Mouse (Mus musculus): ENCODE data around the gene Gm20683. TPM values are rescaled to one million over a fixed set of nuclear protein-coding genes. Genes with fewer than 3 reads are reported as not detected.

The Gm20683 gene
- polyA plus RNA-seq, 1 experiment from 2014 or later = 8.1 TPM

DNA sequence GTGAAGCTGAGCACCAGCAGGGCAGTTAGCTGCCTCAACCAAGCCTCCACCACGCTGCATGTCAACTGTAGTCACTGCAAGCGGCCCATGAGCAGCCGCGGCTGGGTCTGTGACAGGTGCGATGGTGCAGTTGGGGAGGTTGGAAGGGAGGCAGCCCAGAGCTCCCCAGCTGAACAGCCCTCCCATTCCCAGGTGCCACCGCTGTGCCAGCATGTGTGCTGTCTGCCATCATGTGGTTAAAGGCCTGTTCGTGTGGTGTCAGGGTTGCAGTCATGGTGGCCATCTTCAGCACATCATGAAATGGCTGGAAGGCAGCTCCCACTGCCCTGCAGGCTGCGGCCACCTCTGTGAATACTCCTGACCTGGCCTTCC lies 13.4 kb downstream of the Gm20683 start:
- H3K4me1 ChIP-seq (replicated peaks) = peaks cover 82% of the 10 kb centered on the region
- WGBS = 84% methylated on average over 8 of the region's 8 CpGs
- H3K9ac ChIP-seq = peak overlapping the region; percentile 89
- peak overlapping the region; percentile 67 for H3K4me3 ChIP-seq
- H3K27ac ChIP-seq = peak overlapping the region; percentile 95
- no peaks in the 10 kb centered on the region for H3K9me3 ChIP-seq
- ATAC-seq (ENCODE audit: low FRiP score) = no peak
- no peaks in the 10 kb centered on the region for H3K27me3 ChIP-seq
- H3K36me3 ChIP-seq = peaks cover 51% of the 10 kb centered on the region
- peak overlapping the region; percentile 92 for H3K4me2 ChIP-seq

- Histone ChIP-seq H3K9me3 (no peaks in the 10 kb centered on the region), H3K9ac (peak overlapping the region; percentile 89), H3K4me1 (replicated peaks) (peaks cover 85% of the 10 kb centered on the region), H3K4me2 (peak overlapping the region; percentile 92; the same call in 1 of the 2 replicates), H3K27ac (no peak overlapping the region; the same call in 1 of the 2 replicates), H3K4me3 (no peak overlapping the region), H3K27me3 (no peaks in the 10 kb centered on the region), H3K36me3 (peaks cover 51% of the 10 kb centered on the region)
- ATAC-seq (ENCODE audit: low FRiP score) = no peak
- 87% methylated on average over 22 of the region's 22 CpGs for WGBS
These were observed 13.9 kb downstream of the Gm20683 start for GRCm38 (mm10) chr17:25827546-25828222.

GRCm38 (mm10) chr17:25827011-25827410 lies 14.6 kb downstream of the Gm20683 start:
- ATAC-seq (ENCODE audit: low FRiP score) = no peak
- no peak overlapping the region for H3K4me2 ChIP-seq
- peaks cover 51% of the 10 kb centered on the region for H3K36me3 ChIP-seq

DNA sequence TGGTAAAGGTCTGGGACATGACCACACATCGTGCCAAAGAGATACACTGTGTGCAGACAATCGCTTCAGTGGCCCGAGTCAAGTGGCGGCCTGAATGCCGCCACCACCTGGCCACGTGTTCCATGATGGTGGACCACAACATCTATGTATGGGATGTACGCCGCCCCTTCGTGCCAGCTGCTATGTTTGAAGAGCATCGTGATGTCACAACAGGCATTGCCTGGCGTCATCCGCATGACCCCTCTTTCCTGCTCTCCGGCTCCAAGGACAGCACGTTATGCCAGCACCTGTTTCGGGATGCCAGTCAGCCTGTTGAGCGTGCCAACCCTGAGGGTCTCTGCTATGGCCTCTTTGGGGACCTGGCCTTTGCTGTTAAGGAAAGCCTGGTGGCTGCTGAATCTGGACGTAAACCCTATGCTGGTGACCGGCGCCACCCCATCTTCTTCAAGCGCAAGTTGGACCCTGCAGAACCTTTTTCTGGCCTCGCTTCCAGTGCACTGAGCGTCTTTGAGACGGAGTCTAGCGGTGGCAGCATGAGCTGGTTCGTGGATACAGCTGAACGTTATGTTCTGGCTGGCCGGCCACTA lies 15.5 kb downstream of the Gm20683 start:
- peaks cover 44% of the 10 kb centered on the region for H3K36me3 ChIP-seq
- H3K9ac ChIP-seq = 0 out of 2 replicates have a peak overlapping the region, but pooled peaks have one; percentile 8
- no peak overlapping the region for H3K4me3 ChIP-seq
- no peaks in the 10 kb centered on the region for H3K9me3 ChIP-seq
- H3K27me3 ChIP-seq = no peaks in the 10 kb centered on the region
- no peak overlapping the region for H3K27ac ChIP-seq
- H3K4me2 ChIP-seq = no peak overlapping the region
- peaks cover 73% of the 10 kb centered on the region for H3K4me1 ChIP-seq (replicated peaks)
- no peak for ATAC-seq (ENCODE audit: low FRiP score)
- 96% methylated on average over 27 of the region's 27 CpGs for WGBS

More at GRCm38 (mm10) chr17:25827011-25827410, 14.6 kb downstream of the Gm20683 start:
- peaks cover 82% of the 10 kb centered on the region for H3K4me1 ChIP-seq (replicated peaks)
- H3K9me3 ChIP-seq = no peaks in the 10 kb centered on the region
- H3K9ac ChIP-seq = 0 out of 2 replicates have a peak overlapping the region, but pooled peaks have one; percentile 13
- no peak overlapping the region for H3K27ac ChIP-seq
- H3K27me3 ChIP-seq = no peaks in the 10 kb centered on the region
- WGBS = 97% methylated on average over 13 of the region's 13 CpGs
- H3K4me3 ChIP-seq = no peak overlapping the region

- H3K27me3 ChIP-seq = peaks cover 2% of the 10 kb centered on the region; the same call in 1 of the 2 replicates
- peak overlapping the region; percentile 92; the same call in 1 of the 2 replicates for H3K4me2 ChIP-seq
- H3K4me3 ChIP-seq = no peak overlapping the region
- WGBS = 90% methylated on average over 6 of the region's 6 CpGs
- H3K9me3 ChIP-seq = no peaks in the 10 kb centered on the region
- 0 out of 2 replicates have a peak overlapping the region, but pooled peaks have one; percentile 8 for H3K9ac ChIP-seq
- peaks cover 38% of the 10 kb centered on the region for H3K36me3 ChIP-seq
- no peak overlapping the region for H3K27ac ChIP-seq
- H3K4me1 ChIP-seq (replicated peaks) = peaks cover 66% of the 10 kb centered on the region
- ATAC-seq (ENCODE audit: low FRiP score) = no peak
These were observed 16.3 kb downstream of the Gm20683 start for GRCm38 (mm10) chr17:25825311-25825710.

DNA sequence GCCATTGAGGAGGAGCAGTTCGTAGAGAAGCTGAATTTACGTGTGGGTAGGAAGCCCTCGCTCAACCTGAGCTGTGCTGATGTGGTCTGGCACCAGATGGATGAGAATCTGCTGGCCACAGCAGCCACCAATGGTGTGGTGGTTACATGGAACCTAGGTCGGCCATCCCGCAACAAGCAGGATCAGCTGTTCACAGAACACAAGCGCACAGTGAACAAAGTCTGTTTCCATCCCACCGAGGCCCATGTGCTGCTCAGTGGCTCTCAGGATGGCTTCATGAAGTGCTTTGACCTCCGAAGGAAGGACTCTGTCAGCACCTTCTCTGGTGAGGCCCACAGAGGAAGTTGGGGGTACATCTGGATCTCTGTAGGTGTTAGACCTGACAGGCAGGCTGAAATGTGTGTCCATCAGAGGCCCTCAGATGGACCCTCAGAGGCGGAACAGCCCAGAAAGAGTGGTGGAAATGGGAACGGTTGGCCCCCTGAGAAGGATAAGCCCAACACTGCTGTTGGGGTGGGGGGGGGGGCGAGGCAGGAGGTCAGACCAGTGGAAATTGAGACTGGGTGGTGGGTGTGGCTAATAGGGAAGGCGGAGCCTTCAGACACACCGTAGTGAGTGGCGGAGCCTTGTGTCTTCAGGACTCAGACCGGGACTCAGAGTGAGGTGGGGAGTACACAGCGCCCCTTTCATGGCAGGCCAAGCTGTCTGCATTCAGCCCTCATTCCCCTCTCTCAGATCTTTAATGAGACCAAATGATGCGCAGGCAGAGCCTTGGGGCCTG lies 17.0 kb downstream of the Gm20683 start:
- 76% methylated on average over 17 of the region's 17 CpGs for WGBS
- Histone ChIP-seq H3K27me3 (peaks cover 9% of the 10 kb centered on the region), H3K4me3 (peak overlapping the region; percentile 61), H3K27ac (no peak overlapping the region), H3K9me3 (no peaks in the 10 kb centered on the region), H3K4me2 (peak overlapping the region; percentile 92), H3K4me1 (replicated peaks) (peaks cover 58% of the 10 kb centered on the region), H3K36me3 (peaks cover 38% of the 10 kb centered on the region), H3K9ac (peak overlapping the region; percentile 87)
- no peak for ATAC-seq (ENCODE audit: low FRiP score)

DNA sequence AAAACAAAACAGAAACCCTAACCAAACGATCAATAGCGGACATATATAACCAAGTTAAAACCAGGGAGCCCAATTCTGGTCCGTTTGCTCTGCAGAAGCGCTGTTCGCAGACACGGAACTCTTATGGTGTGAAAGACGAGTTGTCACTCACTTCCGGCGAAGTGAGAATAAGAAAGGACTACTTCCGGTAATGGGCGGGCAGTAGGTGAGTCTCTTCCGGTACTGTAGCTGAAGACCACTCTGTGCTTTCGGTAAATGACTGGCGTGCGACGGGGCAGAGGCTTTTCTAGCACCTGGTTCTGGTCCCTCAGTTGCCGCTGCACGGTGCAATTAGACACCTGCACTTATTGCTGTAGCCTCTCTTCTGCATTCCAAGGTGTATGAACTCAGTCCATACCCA lies 18.1 kb downstream of the Gm20683 start, which contains the start of gene Wdr24:
Wdr24 (plus strand) TSS at position 176 of the 400 bp plus-strand sequence.
- peak; percentile 56; the same call in 1 of the 2 replicates for ATAC-seq (ENCODE audit: low FRiP score)
- peak within 1 kb of the TSS; percentile 66 for H3K27ac ChIP-seq

DNA sequence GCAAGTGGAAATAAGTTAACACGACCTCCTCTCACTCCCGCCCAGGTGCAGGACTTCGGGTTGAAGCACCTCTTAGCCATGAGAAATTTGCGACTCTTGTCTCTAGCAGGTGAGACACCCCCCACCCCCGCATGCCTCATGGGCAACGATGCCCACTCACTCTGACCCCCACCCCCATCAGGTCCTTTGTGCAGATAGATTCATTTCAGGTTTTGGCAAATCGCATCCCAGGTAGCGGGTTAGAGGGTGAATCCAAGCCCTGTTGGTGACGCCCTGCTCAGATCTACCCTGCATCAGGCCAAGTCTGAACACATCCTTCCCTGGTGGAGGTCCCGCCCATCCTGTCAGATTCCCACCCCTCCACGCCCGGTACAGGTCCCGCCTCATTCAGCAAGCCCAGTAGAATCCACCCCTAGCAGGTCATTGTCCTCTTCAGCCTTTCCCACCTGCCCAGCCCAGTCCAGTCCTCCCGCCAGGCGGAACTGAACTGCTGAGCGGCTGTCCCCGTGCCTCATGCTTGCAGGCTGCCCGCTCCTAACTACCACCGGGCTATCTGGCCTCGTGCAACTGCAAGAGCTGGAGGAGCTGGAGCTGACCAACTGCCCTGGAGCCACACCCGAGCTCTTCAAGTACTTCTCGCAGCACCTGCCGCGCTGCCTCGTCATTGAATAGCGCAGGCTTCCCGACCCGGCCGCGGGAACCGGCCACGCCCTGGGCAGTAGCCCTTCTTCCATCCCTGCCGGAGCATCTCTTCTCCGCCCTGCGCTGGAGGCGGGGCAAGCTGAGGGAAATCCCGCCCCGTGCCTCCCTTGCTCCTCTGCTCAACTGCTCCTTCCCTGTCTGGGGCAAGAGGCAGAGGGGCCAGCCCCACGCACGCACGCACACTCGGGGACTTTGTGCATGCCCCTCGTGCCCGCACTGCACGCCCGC lies 22.4 kb downstream of the Gm20683 start:
- no peak overlapping the region for H3K27ac ChIP-seq
- H3K4me2 ChIP-seq = no peak overlapping the region
- 9% methylated on average over 46 of the region's 46 CpGs for WGBS

More for the DNA sequence above, 18.1 kb downstream of the Gm20683 start, which contains the start of gene Wdr24:
- Histone ChIP-seq H3K27me3 (peaks cover 20% of the 10 kb centered on the region), H3K9me3 (no peaks in the 10 kb centered on the region), H3K36me3 (peaks cover 48% of the 10 kb centered on the region), H3K9ac (peak within 1 kb of the TSS; percentile 87), H3K4me2 (peak within 1 kb of the TSS; percentile 92), H3K4me3 (peak within 1 kb of the TSS; percentile 61), H3K4me1 (replicated peaks) (peaks cover 55% of the 10 kb centered on the region)
- WGBS = under 1% methylated on average over 18 of the region's 18 CpGs

GRCm38 (mm10) chr17:25817662-25818061 lies 23.9 kb downstream of the Gm20683 start:
- H3K36me3 ChIP-seq = peaks cover 44% of the 10 kb centered on the region
- H3K4me1 ChIP-seq (replicated peaks) = peaks cover 16% of the 10 kb centered on the region
- no peak overlapping the region for H3K4me2 ChIP-seq
- H3K9ac ChIP-seq = no peak overlapping the region
- no peak overlapping the region for H3K4me3 ChIP-seq
- 86% methylated on average over 11 of the region's 11 CpGs for WGBS
- ATAC-seq (ENCODE audit: low FRiP score) = no peak
- H3K27me3 ChIP-seq = peaks cover 39% of the 10 kb centered on the region
- H3K27ac ChIP-seq = no peak overlapping the region
- H3K9me3 ChIP-seq = no peaks in the 10 kb centered on the region

More for the DNA sequence above, 22.4 kb downstream of the Gm20683 start:
- Histone ChIP-seq H3K4me3 (no peak overlapping the region), H3K27me3 (peaks cover 36% of the 10 kb centered on the region), H3K9me3 (no peaks in the 10 kb centered on the region), H3K36me3 (peaks cover 44% of the 10 kb centered on the region), H3K4me1 (replicated peaks) (peaks cover 12% of the 10 kb centered on the region), H3K9ac (no peak overlapping the region)
- ATAC-seq (ENCODE audit: low FRiP score) = no peak

DNA sequence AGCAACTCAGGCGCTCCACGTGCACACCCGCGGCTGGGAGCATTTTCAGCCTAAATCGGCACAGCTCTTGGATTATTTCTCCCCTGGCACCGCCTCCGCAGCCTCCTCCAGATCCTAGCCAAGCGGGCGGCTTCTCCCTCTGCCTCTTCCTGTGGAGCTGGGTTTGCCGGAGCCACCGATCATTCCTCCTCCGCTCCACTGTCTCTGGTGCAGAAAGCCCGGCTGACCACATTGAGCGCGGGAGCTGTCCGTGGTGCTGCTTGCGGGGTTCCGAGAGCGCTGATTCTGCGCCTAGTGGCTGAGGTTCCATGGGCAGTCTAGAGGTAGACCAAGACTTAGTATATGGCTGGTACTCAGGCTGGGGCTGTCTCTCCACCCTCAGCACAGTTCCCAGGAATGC lies 28.1 kb downstream of the Gm20683 start:
- 3% methylated on average over 20 of the region's 20 CpGs for WGBS
- peaks cover 45% of the 10 kb centered on the region for H3K4me1 ChIP-seq (replicated peaks)
- peaks cover 19% of the 10 kb centered on the region for H3K27me3 ChIP-seq
- H3K9me3 ChIP-seq = no peaks in the 10 kb centered on the region
- peaks cover 24% of the 10 kb centered on the region for H3K36me3 ChIP-seq
- H3K9ac ChIP-seq = peak overlapping the region; percentile 68
- H3K27ac ChIP-seq = peak overlapping the region; percentile 48; the same call in 1 of the 2 replicates
- H3K4me3 ChIP-seq = peak overlapping the region; percentile 17
- peak overlapping the region; percentile 45 for H3K4me2 ChIP-seq
- ATAC-seq (ENCODE audit: low FRiP score) = no peak

DNA sequence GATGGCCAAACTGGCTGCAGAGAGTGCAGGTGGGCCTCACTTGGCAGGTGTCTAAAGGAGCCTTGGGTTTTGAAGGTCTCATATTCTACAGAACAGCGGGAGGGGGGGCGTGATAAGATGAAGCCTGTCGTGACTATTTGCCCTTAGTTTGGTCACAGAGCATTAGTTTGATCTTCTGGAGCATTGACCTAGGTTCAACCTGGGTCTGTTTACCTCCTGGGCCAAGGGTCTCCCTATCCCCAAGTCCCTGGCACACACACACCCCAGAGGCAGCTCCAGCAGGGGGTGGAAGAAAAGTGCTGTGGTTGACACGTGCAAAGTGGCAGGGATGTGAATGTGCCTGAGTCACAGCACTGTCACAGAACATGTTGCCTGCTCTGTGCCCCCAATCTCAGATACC lies 30.7 kb downstream of the Gm20683 start:
- 76% methylated on average over 4 of the region's 4 CpGs for WGBS
- no peaks in the 10 kb centered on the region for H3K9me3 ChIP-seq
- H3K9ac ChIP-seq = peak overlapping the region; percentile 98
- peaks cover 53% of the 10 kb centered on the region for H3K4me1 ChIP-seq (replicated peaks)
- peak overlapping the region; percentile 95 for H3K4me2 ChIP-seq
- H3K27ac ChIP-seq = no peak overlapping the region
- H3K27me3 ChIP-seq = peaks cover 3% of the 10 kb centered on the region; the same call in 1 of the 2 replicates
- H3K36me3 ChIP-seq = no peaks in the 10 kb centered on the region
- peak overlapping the region; percentile 86 for H3K4me3 ChIP-seq
- no peak for ATAC-seq (ENCODE audit: low FRiP score)

Measured in hindbrain, embryonic 13.5 days (tissue).